Mouse (Mus musculus): Measurements from ENCODE around the gene Zfx. TPM values are rescaled to one million over a fixed set of nuclear protein-coding genes. Genes with fewer than 3 reads are reported as not detected.
A peak's percentile ranks its signal among the peaks of the same experiment; 100 is the strongest.

Zfx gene
- polyA plus RNA-seq, 1 experiment from 2014 or later = 18.1 TPM

DNA sequence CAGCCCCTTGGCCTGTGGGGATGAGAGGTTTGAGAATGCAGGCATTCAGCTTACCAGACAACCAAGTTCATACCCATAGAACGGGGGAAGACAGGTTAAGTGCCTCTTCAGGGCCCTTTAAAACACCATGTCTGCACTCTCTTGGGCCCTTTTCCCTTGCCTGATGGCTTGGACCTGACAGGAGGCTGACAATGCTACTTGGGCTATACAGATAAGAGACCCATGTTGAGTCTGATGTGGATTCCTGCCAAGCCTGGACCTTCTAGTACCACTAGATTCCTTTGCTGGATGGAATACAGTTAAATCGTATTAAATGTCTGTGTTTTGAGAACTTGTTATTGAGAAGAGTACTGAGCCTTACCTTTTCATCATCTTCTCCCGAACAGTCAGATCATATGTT is 8.7 kb upstream of the Zfx start:
- 83% methylated on average over 3 of the region's 3 CpGs for WGBS
- Histone ChIP-seq H3K36me3 (ENCODE audit: control insufficient read depth, insufficient read depth, low read length) (no peaks in the 10 kb centered on the region), H3K9ac (ENCODE audit: low read depth, low read length) (no peak overlapping the region), H3K4me3 (ENCODE audit: low read length) (no peak overlapping the region), H3K27me3 (replicated peaks; ENCODE audit: control insufficient read depth, insufficient read depth, low read length) (peaks cover 31% of the 10 kb centered on the region), H3K27ac (ENCODE audit: low read depth, low read length) (no peak overlapping the region), H3K9me3 (ENCODE audit: control insufficient read depth, low read length) (no peaks in the 10 kb centered on the region), H3K4me2 (ENCODE audit: low read length) (no peak overlapping the region), H3K4me1 (ENCODE audit: control insufficient read depth, insufficient read depth, low read depth, low read length) (no peaks in the 10 kb centered on the region)
- no peak for ATAC-seq

DNA sequence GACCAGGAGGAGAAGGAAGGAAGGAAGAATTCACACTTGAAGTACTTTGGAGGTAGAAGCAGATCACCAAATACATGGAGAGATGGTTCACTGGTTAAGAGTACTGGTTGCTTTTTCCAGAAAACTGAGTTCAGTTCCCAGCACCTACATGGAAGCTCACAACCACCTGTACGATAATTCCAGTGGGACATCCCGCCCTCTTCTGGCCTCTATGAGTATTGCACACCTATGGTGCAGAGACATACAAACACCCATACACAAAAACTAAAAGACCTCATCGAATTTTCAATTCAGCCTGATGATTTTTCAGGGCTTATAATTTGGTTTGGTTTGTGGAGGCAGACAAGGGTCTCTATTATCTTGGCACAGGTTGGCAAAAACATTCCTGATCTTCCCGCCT is 6.2 kb upstream of the Zfx start:
- no peak overlapping the region for H3K9ac ChIP-seq (ENCODE audit: low read depth, low read length)
- no peak overlapping the region for H3K4me3 ChIP-seq (ENCODE audit: low read length)
- peaks cover 30% of the 10 kb centered on the region for H3K27me3 ChIP-seq (replicated peaks; ENCODE audit: control insufficient read depth, insufficient read depth, low read length)
- 76% methylated on average over 4 of the region's 4 CpGs for WGBS
- H3K27ac ChIP-seq (ENCODE audit: low read depth, low read length) = no peak overlapping the region
- no peaks in the 10 kb centered on the region for H3K9me3 ChIP-seq (ENCODE audit: control insufficient read depth, low read length)
- H3K4me2 ChIP-seq (ENCODE audit: low read length) = no peak overlapping the region
- H3K4me1 ChIP-seq (ENCODE audit: control insufficient read depth, insufficient read depth, low read depth, low read length) = no peaks in the 10 kb centered on the region
- ATAC-seq = no peak
- no peaks in the 10 kb centered on the region for H3K36me3 ChIP-seq (ENCODE audit: control insufficient read depth, insufficient read depth, low read length)

DNA sequence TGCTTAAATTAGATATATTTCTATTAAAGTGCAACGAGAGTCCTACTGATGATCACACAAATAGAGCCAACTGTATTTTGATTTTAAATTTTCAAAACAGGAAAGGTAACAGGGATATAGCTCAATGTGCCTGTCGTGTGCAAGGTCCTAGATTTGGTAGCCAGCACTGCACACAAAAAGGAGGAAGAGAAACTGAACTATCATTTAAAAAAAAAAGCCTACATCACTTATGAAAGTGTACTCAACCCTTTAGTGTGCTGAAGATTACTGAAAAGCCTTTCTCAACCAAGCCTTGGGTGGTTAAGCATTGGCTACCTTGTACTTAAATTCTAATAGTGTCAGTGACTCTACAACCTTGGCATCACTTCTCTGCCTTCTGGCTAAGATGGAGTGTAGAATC is 2.4 kb upstream of the Zfx start:
- Histone ChIP-seq H3K36me3 (ENCODE audit: control insufficient read depth, insufficient read depth, low read length) (no peaks in the 10 kb centered on the region), H3K4me3 (ENCODE audit: low read length) (no peak overlapping the region), H3K9ac (ENCODE audit: low read depth, low read length) (no peak overlapping the region), H3K9me3 (ENCODE audit: control insufficient read depth, low read length) (no peaks in the 10 kb centered on the region; the same call in 1 of the 2 replicates), H3K27me3 (replicated peaks; ENCODE audit: control insufficient read depth, insufficient read depth, low read length) (peaks cover 27% of the 10 kb centered on the region), H3K4me1 (ENCODE audit: control insufficient read depth, insufficient read depth, low read depth, low read length) (no peaks in the 10 kb centered on the region), H3K4me2 (ENCODE audit: low read length) (no peak overlapping the region), H3K27ac (ENCODE audit: low read depth, low read length) (no peak overlapping the region)
- ATAC-seq = no peak
- 78% methylated on average over 2 of the region's 2 CpGs for WGBS

DNA sequence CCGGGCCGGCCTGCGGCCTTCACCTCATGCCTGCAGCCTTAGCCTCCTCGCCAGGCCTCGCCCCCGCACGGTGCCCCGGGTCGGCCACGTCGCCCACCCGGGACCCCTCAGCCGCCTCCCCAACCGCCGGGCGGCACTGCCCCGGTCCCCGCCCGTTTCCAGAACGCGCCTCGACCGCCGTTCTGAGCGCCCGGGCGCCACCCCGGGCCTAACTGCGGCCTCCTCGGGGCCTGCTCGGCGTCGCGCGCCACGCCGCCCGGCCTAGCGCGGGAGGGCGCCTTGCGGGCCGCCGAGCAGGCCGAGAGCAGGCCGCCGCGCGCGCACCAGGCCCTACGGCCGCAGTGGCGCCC is 818 bp downstream of the Zfx start:
- 0 out of 2 replicates have a peak, but pooled peaks have one; percentile 69 for ATAC-seq
- Histone ChIP-seq H3K27me3 (replicated peaks; ENCODE audit: control insufficient read depth, insufficient read depth, low read length) (peaks cover 17% of the 10 kb centered on the region), H3K36me3 (ENCODE audit: control insufficient read depth, insufficient read depth, low read length) (no peaks in the 10 kb centered on the region), H3K9me3 (ENCODE audit: control insufficient read depth, low read length) (no peaks in the 10 kb centered on the region; the same call in 1 of the 2 replicates), H3K27ac (ENCODE audit: low read depth, low read length) (peak overlapping the region; percentile 99), H3K4me2 (ENCODE audit: low read length) (peak overlapping the region; percentile 21; the same call in 1 of the 2 replicates), H3K4me3 (ENCODE audit: low read length) (peak overlapping the region; percentile 61), H3K4me1 (ENCODE audit: control insufficient read depth, insufficient read depth, low read depth, low read length) (no peaks in the 10 kb centered on the region; the same call in 1 of the 2 replicates), H3K9ac (ENCODE audit: low read depth, low read length) (peak overlapping the region; percentile 89)
- 32% methylated on average over 5 of the region's 53 CpGs for WGBS

DNA sequence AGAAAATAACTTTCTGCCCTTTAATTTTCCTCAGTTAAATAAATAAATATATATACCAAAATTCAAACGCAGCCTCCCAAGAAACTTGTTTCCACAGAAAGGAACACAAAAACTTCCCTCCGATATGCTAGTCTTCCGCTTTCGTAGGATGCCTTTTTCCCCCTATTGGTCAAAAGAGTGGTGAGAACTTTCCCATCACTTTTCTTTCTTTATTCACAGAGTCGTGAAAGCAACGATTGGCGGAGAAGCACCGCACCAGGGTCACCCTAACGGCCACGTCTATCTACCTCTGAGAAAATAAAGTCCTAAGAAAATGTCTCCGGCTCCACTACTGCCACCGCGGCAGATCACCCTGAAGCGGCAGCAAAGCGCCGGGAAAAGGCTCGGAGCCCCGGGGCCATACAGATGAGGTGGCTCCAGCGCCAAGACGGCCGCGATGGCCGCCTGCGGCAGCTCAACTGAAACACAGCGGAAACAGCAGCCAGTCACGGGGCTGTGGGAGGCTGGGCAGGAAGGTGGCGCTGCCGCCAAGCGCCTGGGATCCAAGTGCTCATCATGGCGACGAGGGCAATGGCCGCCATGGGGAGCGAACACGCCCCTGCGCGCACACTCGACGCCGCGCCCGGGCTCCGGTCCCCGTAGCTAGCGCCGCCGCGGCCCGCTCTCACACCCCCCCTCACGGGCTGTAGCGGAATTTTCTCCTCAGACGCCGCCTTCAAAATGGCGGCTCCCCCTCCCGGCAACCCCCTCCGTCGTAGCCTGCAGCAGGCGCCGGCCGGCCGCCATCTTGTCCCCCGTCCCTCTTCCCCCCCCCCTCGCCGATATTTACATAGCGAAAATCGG is 1.4 kb downstream of the Zfx start:
- Histone ChIP-seq H3K4me3 (ENCODE audit: low read length) (peak overlapping the region; percentile 61), H3K27ac (ENCODE audit: low read depth, low read length) (peak overlapping the region; percentile 99), H3K4me2 (ENCODE audit: low read length) (peak overlapping the region; percentile 73), H3K9me3 (ENCODE audit: control insufficient read depth, low read length) (no peaks in the 10 kb centered on the region; the same call in 1 of the 2 replicates), H3K36me3 (ENCODE audit: control insufficient read depth, insufficient read depth, low read length) (no peaks in the 10 kb centered on the region), H3K4me1 (ENCODE audit: control insufficient read depth, insufficient read depth, low read depth, low read length) (no peaks in the 10 kb centered on the region; the same call in 1 of the 2 replicates), H3K27me3 (replicated peaks; ENCODE audit: control insufficient read depth, insufficient read depth, low read length) (peaks cover 12% of the 10 kb centered on the region), H3K9ac (ENCODE audit: low read depth, low read length) (peak overlapping the region; percentile 89)
- ATAC-seq = peak; percentile 94
- 18% methylated on average over 36 of the region's 65 CpGs for WGBS

- Histone ChIP-seq H3K9ac (ENCODE audit: low read depth, low read length) (peak overlapping the region; percentile 54), H3K27me3 (replicated peaks; ENCODE audit: control insufficient read depth, insufficient read depth, low read length) (peaks cover 10% of the 10 kb centered on the region; the same call in 1 of the 2 replicates), H3K4me3 (ENCODE audit: low read length) (peak overlapping the region; percentile 61), H3K4me1 (ENCODE audit: control insufficient read depth, insufficient read depth, low read depth, low read length) (no peaks in the 10 kb centered on the region; the same call in 1 of the 2 replicates), H3K27ac (ENCODE audit: low read depth, low read length) (peak overlapping the region; percentile 99; the same call in 1 of the 2 replicates), H3K9me3 (ENCODE audit: control insufficient read depth, low read length) (no peaks in the 10 kb centered on the region; the same call in 1 of the 2 replicates), H3K4me2 (ENCODE audit: low read length) (peak overlapping the region; percentile 73), H3K36me3 (ENCODE audit: control insufficient read depth, insufficient read depth, low read length) (no peaks in the 10 kb centered on the region)
- no peak for ATAC-seq
- WGBS = 20% methylated on average over 24 of the region's 24 CpGs
Measured at GRCm38 (mm10) chrX:94121161-94121856, 2.2 kb downstream of the Zfx start.

GRCm38 (mm10) chrX:94118350-94118749 is 5.2 kb downstream of the Zfx start:
- H3K4me1 ChIP-seq (ENCODE audit: control insufficient read depth, insufficient read depth, low read depth, low read length) = no peaks in the 10 kb centered on the region; the same call in 1 of the 2 replicates
- ATAC-seq = no peak
- H3K27ac ChIP-seq (ENCODE audit: low read depth, low read length) = no peak overlapping the region
- H3K9ac ChIP-seq (ENCODE audit: low read depth, low read length) = no peak overlapping the region
- peaks cover 12% of the 10 kb centered on the region; the same call in 1 of the 2 replicates for H3K27me3 ChIP-seq (replicated peaks; ENCODE audit: control insufficient read depth, insufficient read depth, low read length)
- no peak overlapping the region for H3K4me2 ChIP-seq (ENCODE audit: low read length)
- H3K36me3 ChIP-seq (ENCODE audit: control insufficient read depth, insufficient read depth, low read length) = no peaks in the 10 kb centered on the region
- H3K4me3 ChIP-seq (ENCODE audit: low read length) = no peak overlapping the region
- H3K9me3 ChIP-seq (ENCODE audit: control insufficient read depth, low read length) = no peaks in the 10 kb centered on the region; the same call in 1 of the 2 replicates

- H3K27ac ChIP-seq (ENCODE audit: low read depth, low read length) = no peak overlapping the region
- no peak for ATAC-seq
Measured at GRCm38 (mm10) chrX:94115882-94116281, 7.6 kb downstream of the Zfx start.

DNA sequence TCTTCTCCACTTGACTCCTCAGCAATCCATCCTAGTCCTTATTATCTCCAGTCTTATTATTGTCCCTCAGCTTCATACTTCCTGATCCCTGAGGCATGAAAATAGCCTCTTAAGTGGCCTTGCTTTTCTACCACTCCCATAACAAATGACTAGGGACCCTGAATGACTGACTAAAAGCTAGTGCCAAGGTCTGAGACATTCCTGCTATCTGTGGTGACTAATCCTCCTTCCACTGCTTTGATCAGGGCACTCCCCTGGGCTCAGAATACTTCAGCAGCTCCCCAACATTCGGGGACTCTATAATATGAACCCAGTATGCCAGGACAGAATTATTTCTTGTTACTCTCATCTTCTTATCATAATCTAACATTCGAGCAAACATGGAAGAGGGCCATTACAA is 17.5 kb downstream of the Zfx start:
- Histone ChIP-seq H3K27ac (ENCODE audit: low read depth, low read length) (no peak overlapping the region), H3K4me3 (ENCODE audit: low read length) (no peak overlapping the region), H3K9ac (ENCODE audit: low read depth, low read length) (no peak overlapping the region), H3K9me3 (ENCODE audit: control insufficient read depth, low read length) (no peaks in the 10 kb centered on the region), H3K36me3 (ENCODE audit: control insufficient read depth, insufficient read depth, low read length) (no peaks in the 10 kb centered on the region), H3K27me3 (replicated peaks; ENCODE audit: control insufficient read depth, insufficient read depth, low read length) (peaks cover 7% of the 10 kb centered on the region), H3K4me2 (ENCODE audit: low read length) (no peak overlapping the region), H3K4me1 (ENCODE audit: control insufficient read depth, insufficient read depth, low read depth, low read length) (no peaks in the 10 kb centered on the region)
- 63% methylated on average over 2 of the region's 2 CpGs for WGBS
- ATAC-seq = no peak

More at GRCm38 (mm10) chrX:94115882-94116281, 7.6 kb downstream of the Zfx start:
- Histone ChIP-seq H3K4me3 (ENCODE audit: low read length) (no peak overlapping the region), H3K9ac (ENCODE audit: low read depth, low read length) (no peak overlapping the region), H3K9me3 (ENCODE audit: control insufficient read depth, low read length) (no peaks in the 10 kb centered on the region), H3K27me3 (replicated peaks; ENCODE audit: control insufficient read depth, insufficient read depth, low read length) (peaks cover 5% of the 10 kb centered on the region; the same call in 1 of the 2 replicates), H3K36me3 (ENCODE audit: control insufficient read depth, insufficient read depth, low read length) (no peaks in the 10 kb centered on the region), H3K4me2 (ENCODE audit: low read length) (no peak overlapping the region), H3K4me1 (ENCODE audit: control insufficient read depth, insufficient read depth, low read depth, low read length) (no peaks in the 10 kb centered on the region; the same call in 1 of the 2 replicates)
- WGBS = 85% methylated on average over 6 of the region's 6 CpGs
